Mouse (Mus musculus) testis, adult 2 months (tissue): ENCODE data around the gene C2. TPM values are rescaled to one million over a fixed set of nuclear protein-coding genes. Genes with fewer than 3 reads are reported as not detected.
"Not testable (repeated sequence)": the region's sequence is repeated elsewhere in the genome, so short reads cannot be mapped to it uniquely, and the experiment has no call there.

Experiments
- H3K27ac ChIP-seq: fragments of 200-500 bp; 2 replicates; pipeline ENCODE4 v1.5.1; 2012; ENCODE audit warnings: low read depth, low read length; ENCODE audit not compliant: control insufficient read depth, insufficient read depth
- H3K27me3 ChIP-seq: fragments of 200-500 bp; 2 replicates; pipeline ENCODE4 v1.6.1; 2012; ENCODE audit warnings: mild to moderate bottlenecking, low read length, moderate library complexity; ENCODE audit not compliant: control insufficient read depth, insufficient read depth
- H3K36me3 ChIP-seq: fragments of 200-500 bp; 2 replicates; pipeline ENCODE4 v1.6.1; 2012; ENCODE audit warnings: mild to moderate bottlenecking, low read length; ENCODE audit not compliant: control insufficient read depth, insufficient read depth
- H3K4me1 ChIP-seq: fragments of 200-500 bp; 2 replicates; pipeline ENCODE4 v1.6.1; 2012; ENCODE audit warnings: low read length; ENCODE audit not compliant: control insufficient read depth, insufficient read depth
- H3K4me3 ChIP-seq: fragments of 200-500 bp; 2 replicates; pipeline ENCODE4 v1.5.1; 2012; ENCODE audit warnings: low read depth, mild to moderate bottlenecking, low read length, moderate library complexity, mixed read lengths; ENCODE audit not compliant: control insufficient read depth
- CTCF ChIP-seq: fragments of 200-500 bp; IDR thresholded peaks from 2 replicates; pipeline ENCODE4 v1.5.1; 2012; ENCODE audit warnings: low read depth, mild to moderate bottlenecking, inconsistent platforms, low read length, moderate library complexity; ENCODE audit not compliant: control insufficient read depth, insufficient read depth, insufficient replicate concordance
- POLR2A ChIP-seq: fragments of 200-500 bp; IDR thresholded peaks from 2 replicates; pipeline ENCODE4 v1.6.1; 2012; ENCODE audit warnings: low read depth, mild to moderate bottlenecking, inconsistent platforms, low read length, moderate library complexity; ENCODE audit not compliant: control insufficient read depth
- polyA plus RNA-seq: library from polyadenylated mRNA; depleted of rRNA; stranded (reverse); fragments of >200 nt; gene quantifications from 2 replicates; pipeline ENCODE4 v1.2.3, GENCODE M21; 2012

C2 gene
- polyA plus RNA-seq, 1 experiment, result 15.3 TPM

DNA sequence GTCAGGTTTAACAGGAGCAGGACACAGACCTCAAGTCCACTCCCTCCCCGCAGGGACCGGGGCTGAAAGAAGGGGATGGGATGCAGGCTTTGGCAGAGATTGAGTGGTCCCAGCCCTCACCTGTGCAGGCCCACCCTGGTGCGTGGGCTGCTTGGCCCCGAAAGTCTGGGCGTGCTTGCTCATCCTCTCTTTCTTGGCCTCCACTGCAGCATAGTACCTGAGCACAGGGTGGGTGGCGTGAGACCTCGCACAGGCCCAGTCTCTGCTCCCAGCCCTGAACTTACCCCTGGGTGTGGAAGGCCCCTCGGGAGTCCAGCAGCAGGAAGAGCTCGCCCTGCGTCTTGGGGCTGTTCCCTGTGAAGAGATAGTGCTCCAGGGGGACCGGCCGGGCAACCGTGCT is 53.2 kb downstream of the C2 start:
- H3K27me3 ChIP-seq, result no peaks in the 10 kb centered on the region
- no peaks in the 10 kb centered on the region for H3K4me1 ChIP-seq
- peaks cover 2% of the 10 kb centered on the region; the same call in 1 of the 2 replicates for H3K36me3 ChIP-seq
- no peak overlapping the region for H3K4me3 ChIP-seq
- no peak overlapping the region for H3K27ac ChIP-seq
- TF ChIP-seq CTCF, result no peak
- TF ChIP-seq POLR2A, result no peak

DNA sequence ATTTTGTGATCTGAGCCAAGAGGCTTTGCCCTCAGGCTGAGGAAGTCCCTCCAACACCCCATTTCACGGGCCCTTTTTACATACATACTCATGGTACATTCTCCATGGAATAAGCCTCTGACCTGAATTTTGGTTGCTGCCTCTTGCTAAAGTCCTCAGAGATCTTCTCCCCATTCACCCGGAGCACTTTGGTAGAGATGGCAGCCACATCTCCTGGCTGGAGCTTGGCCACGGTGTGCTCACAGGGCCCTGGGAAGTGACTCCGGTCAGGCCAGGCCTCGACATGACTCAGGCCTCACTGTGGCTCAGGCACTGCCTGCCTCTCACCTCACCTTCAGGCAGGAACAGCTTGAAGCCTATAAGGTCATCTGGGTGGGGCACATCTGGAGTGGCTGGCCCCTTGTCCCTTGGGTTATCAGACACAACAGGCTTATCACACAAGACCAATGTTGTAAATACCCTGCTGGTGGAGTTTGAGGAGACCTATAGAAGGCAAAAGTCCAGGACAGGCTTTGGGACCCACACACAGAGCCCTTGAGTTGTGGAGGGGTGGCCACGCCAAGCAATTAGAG is 57.2 kb downstream of the C2 start:
- Histone ChIP-seq H3K27ac (no peak overlapping the region), H3K36me3 (no peaks in the 10 kb centered on the region)

DNA sequence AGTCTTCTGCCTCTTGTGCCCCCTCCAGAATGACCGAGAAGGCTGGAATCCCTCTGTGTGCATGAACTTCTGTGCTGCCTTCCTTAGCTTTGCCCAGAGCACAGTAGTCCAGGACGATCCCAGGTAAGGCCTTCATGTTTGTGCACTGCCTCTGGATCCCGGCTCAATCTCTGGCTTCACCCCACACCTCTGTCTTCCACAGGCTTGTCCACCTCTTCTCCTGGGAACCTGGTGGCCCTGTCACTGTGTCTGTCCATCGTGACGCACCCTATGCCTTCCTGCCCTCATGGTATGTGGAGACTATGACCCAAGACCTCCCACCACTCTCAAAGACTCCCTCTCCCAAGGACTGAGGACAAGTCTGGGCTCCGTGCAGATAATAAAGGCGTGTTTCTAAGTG is 59.3 kb downstream of the C2 start:
- Histone ChIP-seq H3K36me3 (peaks cover 1% of the 10 kb centered on the region; the same call in 1 of the 2 replicates), H3K4me3 (no peak overlapping the region; the same call in 1 of the 2 replicates), H3K27ac (no peak overlapping the region), H3K4me1 (peaks cover 14% of the 10 kb centered on the region), H3K27me3 (no peaks in the 10 kb centered on the region)
- TF ChIP-seq CTCF (no peak), POLR2A (no peak; the same call in 1 of the 2 replicates)

More for the DNA sequence above, 57.2 kb downstream of the C2 start:
- Histone ChIP-seq H3K4me3 (no peak overlapping the region), H3K4me1 (peaks cover 14% of the 10 kb centered on the region), H3K27me3 (no peaks in the 10 kb centered on the region)
- no peak for TF ChIP-seq POLR2A
- TF ChIP-seq CTCF, result no peak

DNA sequence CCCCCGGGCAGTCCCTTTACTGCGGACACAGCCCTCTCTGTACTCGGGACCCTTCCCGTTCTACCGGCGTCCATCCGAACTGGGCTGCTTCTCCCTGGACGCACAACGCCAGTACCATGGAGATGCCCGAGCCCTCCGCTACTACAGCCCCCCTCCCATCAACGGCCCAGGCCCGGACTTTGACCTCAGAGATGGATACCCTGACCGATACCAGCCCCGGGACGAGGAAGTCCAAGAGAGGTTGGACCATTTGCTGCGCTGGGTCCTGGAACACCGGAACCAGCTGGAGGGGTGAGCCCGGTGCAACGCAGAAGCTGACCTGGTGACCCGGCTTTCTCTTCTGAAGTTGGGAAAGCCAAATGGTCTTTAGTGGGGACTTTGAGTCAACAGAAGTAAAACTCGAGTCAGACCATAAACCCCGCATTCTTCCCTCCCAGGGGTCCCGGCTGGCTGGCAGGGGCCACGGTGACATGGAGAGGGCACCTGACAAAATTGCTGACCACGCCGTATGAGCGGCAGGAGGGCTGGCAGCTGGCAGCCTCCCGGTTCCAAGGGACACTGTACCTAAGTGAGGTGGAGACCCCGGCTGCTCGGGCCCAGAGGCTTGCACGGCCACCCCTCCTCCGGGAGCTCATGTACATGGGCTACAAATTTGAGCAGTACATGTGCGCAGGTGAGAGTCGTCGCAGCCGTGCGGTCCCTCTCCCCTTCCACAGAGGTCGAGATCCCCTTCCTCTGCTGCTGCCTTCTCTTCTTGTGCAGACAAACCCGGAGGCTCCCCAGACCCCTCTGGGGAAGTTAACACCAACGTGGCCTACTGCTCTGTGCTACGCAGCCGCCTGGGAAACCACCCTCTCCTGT is 60.4 kb downstream of the C2 start:
- Histone ChIP-seq H3K4me1 (peaks cover 14% of the 10 kb centered on the region), H3K27me3 (no peaks in the 10 kb centered on the region), H3K4me3 (peak overlapping the region; percentile 99), H3K36me3 (peaks cover 1% of the 10 kb centered on the region; the same call in 1 of the 2 replicates), H3K27ac (peak overlapping the region; percentile 86)
- TF ChIP-seq CTCF (no peak), POLR2A (no peak)

DNA sequence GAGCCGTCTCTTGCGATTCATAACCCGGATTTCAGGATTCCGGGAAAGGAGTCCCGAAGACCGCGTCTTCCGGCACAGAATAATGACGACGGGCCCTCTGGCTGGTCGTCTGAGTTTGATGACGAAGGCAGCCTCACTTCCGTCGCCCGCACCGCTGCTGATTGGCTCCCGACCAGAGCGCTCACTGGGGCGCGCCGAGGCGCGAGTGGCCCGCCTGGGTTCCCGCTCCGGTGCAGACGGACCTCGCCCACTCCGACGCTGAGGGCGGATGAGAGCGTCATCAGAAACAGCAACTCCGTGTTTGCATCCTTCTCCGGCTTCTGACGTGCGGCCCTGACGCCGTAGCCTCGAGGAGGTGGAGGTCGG is 61.2 kb downstream of the C2 start, which contains the start of the genes Stk19 and Dxo:
Stk19 (minus strand) TSS at position 90 of the 366 bp plus-strand sequence.
Dxo (plus strand) TSS at position 164 of the 366 bp plus-strand sequence.
- Histone ChIP-seq H3K36me3 (peaks cover 1% of the 10 kb centered on the region; the same call in 1 of the 2 replicates), H3K4me1 (peaks cover 14% of the 10 kb centered on the region), H3K4me3 (peak within 1 kb of the TSS; percentile 99), H3K27me3 (no peaks in the 10 kb centered on the region), H3K27ac (peak within 1 kb of the TSS; percentile 86)
- peak; percentile 51; the same call in 1 of the 2 replicates for TF ChIP-seq POLR2A
- TF ChIP-seq CTCF, result no peak

DNA sequence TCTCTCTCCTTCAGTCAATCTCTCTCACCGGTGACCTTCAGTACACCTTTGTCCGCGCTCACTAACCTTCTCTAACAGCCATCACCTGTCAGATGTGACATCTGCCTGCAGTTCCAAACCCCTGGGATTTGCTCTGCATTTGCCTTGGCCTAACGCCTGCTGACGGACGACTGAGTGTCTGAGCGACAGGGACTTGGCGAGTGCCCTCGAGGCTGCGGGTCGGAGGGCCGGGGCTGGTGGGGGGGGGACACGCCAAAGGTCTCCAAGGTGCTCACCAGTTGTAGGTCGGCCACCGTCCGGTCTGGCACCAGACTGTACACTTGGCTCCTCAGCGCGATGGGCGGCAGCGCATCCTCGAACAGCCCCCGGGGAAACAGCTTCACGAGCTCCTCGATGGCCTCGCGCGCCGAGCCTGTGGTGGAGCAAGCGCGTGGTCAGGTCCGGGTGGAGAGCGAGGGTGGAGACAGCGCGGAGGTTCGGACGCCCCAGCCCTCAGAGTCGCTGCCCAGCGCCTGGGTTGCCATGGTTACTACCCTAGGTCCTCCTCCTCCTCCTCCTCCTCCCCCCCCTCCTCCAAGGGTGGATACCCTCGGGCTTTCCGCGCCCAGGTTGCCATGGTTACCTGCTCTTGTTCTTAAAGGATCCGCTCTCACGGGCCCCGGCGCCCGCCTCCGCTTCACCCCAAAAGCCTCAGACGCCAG is 61.8 kb downstream of the C2 start:
- Histone ChIP-seq H3K4me1 (peaks cover 14% of the 10 kb centered on the region), H3K27ac (peak overlapping the region; percentile 82), H3K36me3 (peaks cover 1% of the 10 kb centered on the region; the same call in 1 of the 2 replicates), H3K27me3 (no peaks in the 10 kb centered on the region), H3K4me3 (peak overlapping the region; percentile 99)
- TF ChIP-seq POLR2A (no peak), CTCF (no peak)

DNA sequence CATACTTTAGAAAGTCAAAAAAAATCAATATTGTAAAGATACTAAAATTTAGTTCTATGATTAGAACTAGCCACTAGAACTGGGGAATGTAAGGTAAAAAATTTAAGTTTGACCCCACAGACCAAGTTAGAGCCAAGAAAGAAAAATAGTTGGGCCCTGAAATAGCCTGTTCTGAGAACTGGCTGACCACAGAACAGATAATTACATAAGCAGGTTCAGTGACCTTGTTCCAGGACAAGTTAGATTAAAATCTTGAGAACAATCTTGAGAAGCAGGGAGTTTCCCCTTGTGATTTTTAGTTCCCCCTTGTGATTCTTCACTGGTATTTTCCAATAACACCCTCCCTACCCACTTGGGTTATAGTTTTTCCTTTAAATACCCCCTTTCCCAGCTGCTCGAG is 67.3 kb downstream of the C2 start:
- H3K4me3 ChIP-seq, H3K27ac ChIP-seq, H3K27me3 ChIP-seq, H3K36me3 ChIP-seq, H3K4me1 ChIP-seq: not testable (repeated sequence)
